Mouse (Mus musculus): ENCODE results near the gene Olfr887.

Gene Olfr887

GRCm38 (mm10) chr9:38083772-38084171 lies at the start of gene Olfr887:
TSS of gene Olfr887 (plus strand) at chr9:38084072.
- DNase-seq (ENCODE audit: low spot score), result no peak

DNA sequence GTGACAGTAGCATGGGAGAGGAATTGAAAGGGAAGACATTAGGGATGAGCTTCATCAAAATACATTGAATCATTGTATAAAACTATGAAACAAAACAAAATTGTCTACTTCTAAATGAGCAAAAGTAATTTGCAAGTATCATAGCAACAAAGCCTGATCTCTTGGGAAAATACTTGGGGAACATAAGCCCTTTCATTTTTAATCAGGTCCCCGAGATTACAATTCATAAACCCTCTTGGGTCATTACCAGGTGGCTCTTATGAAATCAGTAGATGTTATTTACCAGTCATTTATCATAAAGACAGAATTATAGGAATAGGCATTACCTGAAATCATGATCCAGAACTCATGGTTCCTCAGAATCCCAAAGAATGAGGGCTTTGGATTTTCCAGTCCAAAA lies 37.6 kb upstream of the Olfr887 start, which contains the start of gene Olfr884:
Gene Olfr884, plus strand, starts transcription at position 301 of the 400 bp plus-strand sequence.
- no peak for DNase-seq (ENCODE audit: low spot score)

GRCm38 (mm10) chr9:38061022-38061421 lies 22.9 kb upstream of the Olfr887 start, which contains the start of gene Olfr885:
TSS of gene Olfr885 (plus strand) at chr9:38061322.
- DNase-seq (ENCODE audit: low spot score), result no peak

DNA sequence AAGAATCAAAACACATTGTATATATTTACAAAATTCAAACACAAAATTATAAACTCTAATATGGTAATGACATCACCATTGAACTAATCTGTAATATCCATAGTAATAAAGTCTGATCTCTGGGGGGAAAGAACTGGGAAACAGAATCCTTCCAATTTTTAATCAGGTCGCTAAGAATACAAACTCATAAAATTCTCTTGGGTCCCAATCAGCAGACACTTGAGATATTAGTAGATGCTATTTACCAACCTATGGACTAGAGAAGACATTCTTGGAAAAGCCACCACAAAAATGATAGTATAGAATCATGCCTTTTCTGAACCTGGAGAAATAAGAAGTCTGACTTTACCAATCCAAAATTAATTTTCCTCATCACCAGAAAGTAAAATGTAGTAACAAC lies 24.0 kb downstream of the Olfr887 start, which contains the start of gene Olfr888:
Gene Olfr888, plus strand, starts transcription at position 301 of the 400 bp plus-strand sequence.
- no peak for DNase-seq (ENCODE audit: low spot score)

DNA sequence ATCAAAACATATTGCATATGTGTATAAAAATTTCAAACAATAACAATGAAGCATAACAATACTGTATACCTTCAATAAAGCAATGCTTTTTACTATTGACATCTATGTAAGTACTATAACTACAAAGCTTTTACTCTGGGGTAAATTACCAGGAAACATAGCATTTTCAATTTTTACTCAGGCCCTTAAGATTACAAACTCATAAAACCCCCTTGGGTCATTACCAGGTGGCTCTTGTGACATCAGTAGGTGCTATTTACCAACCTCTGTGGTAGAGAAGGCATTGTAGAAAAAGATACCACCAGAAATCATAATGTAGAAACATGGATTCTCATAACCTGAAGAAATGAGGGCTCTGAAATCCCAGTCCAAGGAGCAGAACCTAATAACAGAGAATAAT lies 31.0 kb downstream of the Olfr887 start, which contains the start of gene Olfr889:
Gene Olfr889, plus strand, starts transcription at position 301 of the 400 bp plus-strand sequence.
- no peak for DNase-seq (ENCODE audit: low spot score)

All from urinary bladder, postnatal 14 days (tissue).